Mouse (Mus musculus) midbrain, embryonic 16.5 days (tissue): ENCODE results near the gene Tcf7l2. TPM values are rescaled to one million over a fixed set of nuclear protein-coding genes. Genes with fewer than 3 reads are reported as not detected.
A peak's percentile ranks its signal among the peaks of the same experiment; 100 is the strongest.

Experiments
- ATAC-seq: fragments of 200-750 bp; cut with Nextera tagmentation; 2 replicates; pipeline ENCODE4 v1.8.0; 2017; ENCODE audit warnings: moderate TSS enrichment
- H3K27ac ChIP-seq: fragments of 300-500 bp; sonication (generic); 2 replicates; pipeline ENCODE4 v1.5.1; 2014; ENCODE audit warnings: mild to moderate bottlenecking, low read length, mixed read lengths
- H3K27me3 ChIP-seq: fragments of 300-500 bp; sonication (generic); 2 replicates; pipeline ENCODE4 v1.6.1; 2014; ENCODE audit warnings: low read depth, low read length, mixed read lengths; ENCODE audit not compliant: control insufficient read depth, insufficient read depth
- H3K36me3 ChIP-seq: fragments of 300-500 bp; sonication (generic); 2 replicates; pipeline ENCODE4 v1.6.1; 2014; ENCODE audit warnings: mild to moderate bottlenecking, low read length, moderate library complexity, mixed read lengths; ENCODE audit not compliant: control insufficient read depth, insufficient read depth
- H3K4me1 ChIP-seq: fragments of 300-500 bp; sonication (generic); 2 replicates; pipeline ENCODE4 v1.6.1; 2014; ENCODE audit warnings: mild to moderate bottlenecking, low read length, mixed read lengths; ENCODE audit not compliant: control insufficient read depth, insufficient read depth
- H3K4me2 ChIP-seq: fragments of 300-500 bp; sonication (generic); 2 replicates; pipeline ENCODE4 v1.6.1; 2014; ENCODE audit warnings: mild to moderate bottlenecking, low read length, mixed read lengths
- H3K4me3 ChIP-seq: fragments of 300-500 bp; sonication (generic); 2 replicates; pipeline ENCODE4 v1.5.1; 2014; ENCODE audit warnings: low read depth, mild to moderate bottlenecking, low read length, moderate library complexity, mixed read lengths
- H3K9ac ChIP-seq: fragments of 300-500 bp; sonication (generic); 2 replicates; pipeline ENCODE4 v1.6.1; 2014; ENCODE audit warnings: low read depth, low read length, mixed read lengths
- H3K9me3 ChIP-seq: fragments of 300-500 bp; sonication (generic); replicated peaks from 2 replicates; pipeline ENCODE4 v1.6.1; 2014; ENCODE audit warnings: mild to moderate bottlenecking, low read length, mixed read lengths; ENCODE audit not compliant: control insufficient read depth, poor library complexity, severe bottlenecking
- WGBS: fragments of 180-500 bp; shearing (Covaris S2); extraction: QIAGEN DNeasy Blood & Tissue Kit; methylation state at CpG from one replicate; pipeline ENCODE4 v1.1.7; 2014; 5-methylcytosine and 5-hydroxymethylcytosine counted together
- polyA plus RNA-seq: library from polyadenylated mRNA; unstranded; fragments of >200 nt; fragmentation: Nextera tagmentation; extraction: Ambion mirVana; gene quantifications from 2 replicates; pipeline ENCODE4 v1.2.1, GENCODE M21; 2015

The Tcf7l2 gene
- 824 and 1,080 TPM in 2 replicates for polyA plus RNA-seq

- WGBS = under 1% methylated on average over 39 of the region's 42 CpGs
- H3K4me2 ChIP-seq = peak within 1 kb of the TSS; percentile 65
- H3K9me3 ChIP-seq = no peaks in the 10 kb centered on the region
- no peaks in the 10 kb centered on the region for H3K27me3 ChIP-seq
- peak within 1 kb of the TSS; percentile 62 for H3K4me3 ChIP-seq
- peak within 1 kb of the TSS; percentile 93 for H3K9ac ChIP-seq
- H3K27ac ChIP-seq = peak within 1 kb of the TSS; percentile 98
- peak; percentile 89 for ATAC-seq
- H3K4me1 ChIP-seq = peaks cover 5% of the 10 kb centered on the region
- H3K36me3 ChIP-seq = no peaks in the 10 kb centered on the region
Measured at GRCm38 (mm10) chr19:55741439-55741928, at the start of gene Tcf7l2. Gene Tcf7l2 (plus strand): TSS chr19:55741820.

- Histone ChIP-seq H3K4me1 (peaks cover 7% of the 10 kb centered on the region), H3K36me3 (no peaks in the 10 kb centered on the region), H3K4me3 (no peak overlapping the region), H3K9ac (no peak overlapping the region), H3K4me2 (peak overlapping the region; percentile 36), H3K27me3 (no peaks in the 10 kb centered on the region; the same call in 1 of the 2 replicates), H3K9me3 (no peaks in the 10 kb centered on the region), H3K27ac (no peak overlapping the region)
- WGBS = 11% methylated on average over 13 of the region's 13 CpGs
- ATAC-seq = no peak
Measured at GRCm38 (mm10) chr19:55694651-55695050, 47.0 kb upstream of the Tcf7l2 start.

GRCm38 (mm10) chr19:55695418-55695817 is 46.2 kb upstream of the Tcf7l2 start:
- WGBS = 56% methylated on average over 10 of the region's 10 CpGs
- Histone ChIP-seq H3K4me3 (no peak overlapping the region), H3K36me3 (no peaks in the 10 kb centered on the region), H3K9ac (no peak overlapping the region), H3K4me2 (no peak overlapping the region), H3K27me3 (no peaks in the 10 kb centered on the region; the same call in 1 of the 2 replicates), H3K27ac (no peak overlapping the region), H3K4me1 (peaks cover 7% of the 10 kb centered on the region), H3K9me3 (no peaks in the 10 kb centered on the region)
- no peak for ATAC-seq

- no peak overlapping the region for H3K27ac ChIP-seq
- H3K4me1 ChIP-seq = peaks cover 7% of the 10 kb centered on the region
- ATAC-seq = no peak
- 72% methylated on average over 5 of the region's 5 CpGs for WGBS
- H3K36me3 ChIP-seq = no peaks in the 10 kb centered on the region
- no peaks in the 10 kb centered on the region for H3K9me3 ChIP-seq
- no peak overlapping the region for H3K4me2 ChIP-seq
- no peak overlapping the region for H3K4me3 ChIP-seq
- no peaks in the 10 kb centered on the region for H3K27me3 ChIP-seq
- H3K9ac ChIP-seq = no peak overlapping the region
Measured at GRCm38 (mm10) chr19:55698892-55699291, 42.7 kb upstream of the Tcf7l2 start.

GRCm38 (mm10) chr19:55700214-55700568 is 41.4 kb upstream of the Tcf7l2 start:
- Histone ChIP-seq H3K36me3 (no peaks in the 10 kb centered on the region), H3K4me2 (no peak overlapping the region), H3K9ac (no peak overlapping the region), H3K9me3 (no peaks in the 10 kb centered on the region), H3K4me3 (no peak overlapping the region), H3K27ac (no peak overlapping the region), H3K4me1 (no peaks in the 10 kb centered on the region; the same call in 1 of the 2 replicates), H3K27me3 (no peaks in the 10 kb centered on the region)
- ATAC-seq = no peak
- WGBS = 53% methylated on average over 6 of the region's 6 CpGs

- WGBS = 75% methylated on average over 11 of the region's 11 CpGs
- Histone ChIP-seq H3K9ac (no peak overlapping the region), H3K4me2 (no peak overlapping the region), H3K36me3 (no peaks in the 10 kb centered on the region), H3K4me3 (no peak overlapping the region), H3K27me3 (no peaks in the 10 kb centered on the region), H3K9me3 (no peaks in the 10 kb centered on the region), H3K4me1 (no peaks in the 10 kb centered on the region; the same call in 1 of the 2 replicates), H3K27ac (no peak overlapping the region)
- no peak for ATAC-seq
Measured at GRCm38 (mm10) chr19:55700569-55701282, 40.9 kb upstream of the Tcf7l2 start.

- ATAC-seq = no peak
- H3K27me3 ChIP-seq = no peaks in the 10 kb centered on the region
- no peak overlapping the region for H3K4me2 ChIP-seq
- H3K27ac ChIP-seq = no peak overlapping the region
- H3K9ac ChIP-seq = no peak overlapping the region
- H3K36me3 ChIP-seq = no peaks in the 10 kb centered on the region
- WGBS = 91% methylated on average over 9 of the region's 9 CpGs
- no peaks in the 10 kb centered on the region for H3K9me3 ChIP-seq
- H3K4me1 ChIP-seq = no peaks in the 10 kb centered on the region; the same call in 1 of the 2 replicates
- no peak overlapping the region for H3K4me3 ChIP-seq
Measured at GRCm38 (mm10) chr19:55701283-55701633, 40.4 kb upstream of the Tcf7l2 start.

GRCm38 (mm10) chr19:55702081-55702480 is 39.5 kb upstream of the Tcf7l2 start:
- H3K4me1 ChIP-seq = no peaks in the 10 kb centered on the region; the same call in 1 of the 2 replicates
- H3K4me2 ChIP-seq = no peak overlapping the region
- WGBS = 66% methylated on average over 4 of the region's 4 CpGs
- H3K27ac ChIP-seq = no peak overlapping the region
- no peak overlapping the region for H3K9ac ChIP-seq
- ATAC-seq = no peak
- H3K4me3 ChIP-seq = no peak overlapping the region
- H3K27me3 ChIP-seq = no peaks in the 10 kb centered on the region
- no peaks in the 10 kb centered on the region for H3K36me3 ChIP-seq
- no peaks in the 10 kb centered on the region for H3K9me3 ChIP-seq

- Histone ChIP-seq H3K36me3 (no peaks in the 10 kb centered on the region), H3K9ac (no peak overlapping the region), H3K4me1 (no peaks in the 10 kb centered on the region; the same call in 1 of the 2 replicates), H3K4me3 (no peak overlapping the region), H3K9me3 (no peaks in the 10 kb centered on the region), H3K4me2 (no peak overlapping the region), H3K27ac (no peak overlapping the region), H3K27me3 (no peaks in the 10 kb centered on the region)
- no peak for ATAC-seq
- 95% methylated on average over 8 of the region's 8 CpGs for WGBS
Measured at GRCm38 (mm10) chr19:55702716-55703115, 38.9 kb upstream of the Tcf7l2 start.
